Mouse (Mus musculus) adrenal gland (tissue): ENCODE results near the gene Erlec1.

Experiments
- intact Hi-C: fragments of 180-260 bp; cut with DNase I; formaldehyde crosslinking; loops from one replicate; pipeline ENCODE4 v1.15.1; 2025
- long read RNA-seq, 2 experiments: library from polyadenylated mRNA; unstranded; transcript quantifications; one replicate each; pipeline ENCODE4 v2.0.0; 2020; ENCODE audit warnings: borderline replicate concordance in 1 of 2; ENCODE audit not compliant: insufficient replicate concordance in 1 of 2

Gene Erlec1
- long read RNA-seq, experiment 1, transcript Erlec1-201 (14 exons, 2,532 nt): major isoform, 28 of 47 reads
- long read RNA-seq, experiment 1, partial matches to known transcripts: 8 of 47 reads
- long read RNA-seq, experiment 1, other reads (novel, unspliced or antisense): 11 of 47 reads
- long read RNA-seq, experiment 2, transcript Erlec1-201 (14 exons, 2,532 nt): major isoform, 15 of 28 reads
- long read RNA-seq, experiment 2, partial matches to known transcripts: 8 of 28 reads
- long read RNA-seq, experiment 2, other reads (novel, unspliced or antisense): 5 of 28 reads

DNA sequence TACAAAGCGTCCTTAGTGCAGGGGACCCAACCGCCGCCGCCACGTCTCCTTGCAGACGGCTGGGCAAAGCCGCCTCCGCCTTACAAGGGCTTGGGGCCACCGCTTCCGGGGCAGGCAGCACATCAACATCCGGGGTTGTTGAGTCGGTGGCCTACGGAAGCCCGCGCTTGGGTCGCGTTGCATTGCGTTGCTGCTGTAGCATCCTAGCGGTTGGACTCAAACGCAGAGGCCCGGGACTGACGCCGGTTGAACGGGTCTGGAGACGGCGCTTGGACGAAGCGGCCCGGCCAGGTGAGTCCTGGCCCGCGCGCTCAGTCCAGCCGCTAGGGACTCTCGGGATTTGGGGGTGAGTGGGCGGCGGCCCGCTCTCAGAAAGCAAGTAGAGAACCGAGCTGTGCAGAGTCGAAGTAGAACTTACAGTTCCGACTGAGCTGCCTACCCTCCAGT is at the start of gene Erlec1:
Gene Erlec1, minus strand, starts transcription at position 57 of the 447 bp plus-strand sequence.
- intact Hi-C loops: no loop called here

DNA sequence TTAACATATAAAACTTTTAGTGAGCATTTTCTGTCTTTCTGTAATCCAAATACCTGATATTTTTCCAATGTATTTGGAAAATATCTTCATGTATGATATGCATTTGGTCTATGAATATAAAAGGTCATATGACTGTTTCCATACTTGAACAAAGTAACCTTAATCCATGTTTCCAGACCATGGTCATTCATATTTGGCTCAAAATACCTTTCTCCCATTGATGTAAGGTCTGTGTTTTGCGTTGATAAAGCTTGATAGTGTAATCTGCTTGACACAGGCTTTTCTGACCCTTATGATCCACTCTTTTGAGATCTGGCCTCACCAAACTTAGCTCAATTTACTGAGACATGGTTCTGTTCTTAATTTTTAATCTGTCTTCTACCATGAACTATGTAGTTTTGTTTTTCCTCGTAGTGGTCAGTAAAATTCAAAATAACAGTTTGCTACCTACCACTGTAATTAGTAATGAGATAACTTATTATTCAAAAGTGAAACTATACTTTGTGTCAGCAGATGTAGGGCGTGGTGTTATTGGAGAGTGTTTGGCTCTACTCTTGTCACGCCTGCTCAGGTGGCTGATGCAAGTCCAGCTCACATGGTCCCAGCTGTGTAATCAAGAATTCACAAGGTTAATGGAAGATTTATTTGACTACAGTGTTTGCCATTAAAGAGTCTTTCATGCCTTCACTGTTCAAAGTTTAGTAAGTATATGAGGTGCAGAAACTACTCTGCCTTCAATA is 47.2 kb upstream of the Erlec1 start:
- intact Hi-C loops: no loop called here

- intact Hi-C loops: no loop called here
Observed at GRCm38 (mm10) chr11:31000028-31000427, 45.9 kb upstream of the Erlec1 start.

DNA sequence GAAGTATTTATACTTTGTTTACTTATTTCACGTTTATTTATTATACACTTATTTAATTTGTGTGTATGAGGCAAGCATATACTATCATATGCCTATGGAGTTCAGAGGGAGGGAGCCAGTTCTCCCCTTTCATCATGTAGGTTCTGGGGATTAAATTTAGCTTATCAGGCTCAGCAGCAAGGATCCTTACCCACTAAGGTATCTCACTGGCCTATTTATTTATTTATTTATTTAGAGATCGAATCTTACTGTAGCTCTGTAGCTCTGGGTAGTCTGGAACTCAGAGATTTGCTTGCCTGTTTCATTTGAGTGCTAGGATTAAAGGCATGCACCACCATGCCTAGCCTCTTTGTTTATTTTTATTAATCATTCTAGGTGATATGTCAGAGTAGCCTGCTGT is 44.6 kb upstream of the Erlec1 start:
- intact Hi-C loops: no loop called here

- intact Hi-C loops: no loop called here
Observed at GRCm38 (mm10) chr11:30998199-30998598, 44.1 kb upstream of the Erlec1 start.

GRCm38 (mm10) chr11:30996670-30997069 is 42.5 kb upstream of the Erlec1 start:
- intact Hi-C loops: no loop called here

DNA sequence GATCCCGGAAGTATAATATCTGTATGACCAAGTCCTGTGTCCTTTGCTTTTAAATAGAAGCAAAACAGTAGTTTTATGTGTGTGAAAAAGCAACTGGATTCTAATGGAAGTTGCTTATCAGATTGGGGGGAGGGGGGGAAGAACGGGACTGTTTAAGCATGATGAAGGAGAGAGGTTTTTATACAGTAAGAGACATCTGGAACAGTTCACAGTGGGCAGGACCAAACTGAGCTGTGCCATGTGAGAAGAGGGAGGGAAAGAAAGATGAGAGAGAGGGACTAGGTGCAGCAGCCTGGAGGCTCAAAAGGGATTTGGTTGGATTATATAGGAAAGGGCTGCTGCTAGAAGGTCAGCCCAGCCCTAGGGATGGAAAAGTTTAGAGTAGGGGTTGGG is 32.5 kb upstream of the Erlec1 start:
- intact Hi-C loops: no loop called here

- intact Hi-C loops: no loop called here
Observed at GRCm38 (mm10) chr11:30985877-30986624, 31.9 kb upstream of the Erlec1 start, which contains the start of gene Chac2. TSS of gene Chac2 (minus strand) at chr11:30986350.

DNA sequence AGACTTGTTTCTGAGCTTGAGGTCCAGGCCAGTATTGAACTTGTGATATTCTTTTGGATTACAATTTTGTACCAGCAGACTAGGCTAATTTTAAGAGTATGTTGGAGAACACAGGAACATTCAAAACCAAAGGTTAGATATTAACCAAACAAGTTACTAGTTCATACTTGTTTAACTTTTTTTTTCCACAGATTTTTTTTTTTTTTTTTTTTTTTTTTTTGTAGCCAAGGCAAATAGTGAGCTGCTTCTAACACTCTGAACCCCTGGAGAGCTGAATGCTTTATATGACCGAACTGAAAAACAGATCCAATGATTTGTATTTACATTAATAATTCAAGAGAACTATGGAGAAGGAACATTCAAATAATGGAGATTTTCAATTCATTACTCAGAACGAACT is 31.1 kb upstream of the Erlec1 start:
- intact Hi-C loops: no loop called here

DNA sequence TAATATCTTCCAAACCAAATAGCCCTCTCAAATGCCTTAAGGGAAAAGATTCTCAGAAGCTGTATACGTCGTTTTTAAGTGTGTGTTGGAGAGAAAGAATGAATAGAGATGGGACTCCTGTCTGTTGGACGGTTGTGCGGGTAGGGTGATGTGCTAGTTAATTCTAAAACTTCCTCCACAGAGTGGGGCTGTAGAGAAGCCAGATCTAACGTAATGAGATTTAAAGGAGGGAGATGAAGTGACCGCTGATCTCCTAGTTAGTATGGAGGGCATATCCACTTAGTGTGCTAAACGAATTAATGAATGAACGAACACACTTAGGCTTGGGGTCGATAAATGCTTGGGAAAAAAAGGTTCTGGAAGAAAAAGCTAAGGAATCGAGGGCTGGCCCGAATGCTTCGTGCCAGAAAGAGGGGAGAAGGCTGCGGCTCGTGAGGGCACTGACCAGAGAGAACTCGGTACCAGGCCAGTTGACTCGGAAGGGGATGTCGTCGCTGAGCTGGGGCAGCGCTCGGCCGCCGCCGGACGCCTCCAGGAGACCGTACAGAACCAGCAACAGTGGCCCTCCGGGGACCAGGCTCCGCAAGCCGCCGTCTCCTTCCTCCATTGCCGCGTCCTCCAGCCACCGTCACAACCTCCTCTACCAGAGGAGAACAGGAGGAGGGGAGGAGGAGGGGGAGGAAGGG is 523 bp downstream of the Erlec1 start:
- intact Hi-C loops: no loop called here

GRCm38 (mm10) chr11:30952829-30953228 is 1.3 kb downstream of the Erlec1 start:
- intact Hi-C loops: no loop called here

DNA sequence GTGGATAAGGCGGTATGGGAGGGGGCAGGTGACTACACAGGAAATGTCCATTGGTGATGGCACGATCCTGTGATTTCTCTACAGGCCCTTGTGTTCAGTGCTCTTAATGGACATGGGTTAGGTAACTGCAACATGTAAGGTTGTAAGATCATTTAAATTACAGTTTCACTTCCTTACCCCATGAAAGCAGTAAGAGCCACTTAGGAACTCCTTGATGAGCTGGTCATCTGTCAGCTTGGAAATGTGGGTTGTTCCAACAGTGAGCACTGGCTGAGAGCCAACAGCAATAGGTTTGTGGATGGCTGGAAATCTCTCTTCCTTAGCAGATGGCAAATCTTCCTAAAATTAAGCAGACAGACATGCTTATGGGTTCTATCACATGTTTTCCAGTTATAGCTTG is 10.6 kb downstream of the Erlec1 start:
- intact Hi-C loops: no loop called here

- intact Hi-C loops: no loop called here
Observed at GRCm38 (mm10) chr11:30928498-30928897, 25.6 kb downstream of the Erlec1 start.

GRCm38 (mm10) chr11:30928079-30928478 is 26.1 kb downstream of the Erlec1 start:
- intact Hi-C loops: no loop called here

DNA sequence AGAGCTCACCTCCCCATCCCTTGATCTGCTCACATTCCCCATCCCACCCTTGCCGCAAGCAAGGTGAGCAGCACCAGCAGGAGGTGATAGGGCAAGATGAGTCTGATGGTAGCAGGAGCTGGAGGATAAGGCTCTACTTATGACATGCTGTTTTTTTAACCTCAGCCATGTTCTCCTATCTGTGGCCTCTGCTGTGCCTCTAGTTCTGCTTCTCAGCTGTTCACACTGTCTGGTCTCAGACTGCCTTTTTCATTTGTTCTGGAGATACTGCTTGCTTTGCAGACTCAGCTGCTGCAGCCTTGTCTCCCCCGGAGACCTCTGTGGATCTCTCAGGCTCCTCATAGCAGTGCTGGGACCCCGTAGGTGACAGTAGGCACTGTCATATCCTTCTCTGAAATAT is 30.9 kb downstream of the Erlec1 start:
- intact Hi-C loops: no loop called here

- intact Hi-C loops: no loop called here
Observed at GRCm38 (mm10) chr11:30920641-30921040, 33.5 kb downstream of the Erlec1 start.

GRCm38 (mm10) chr11:30912311-30912710 is 41.8 kb downstream of the Erlec1 start:
- intact Hi-C loops: no loop called here

DNA sequence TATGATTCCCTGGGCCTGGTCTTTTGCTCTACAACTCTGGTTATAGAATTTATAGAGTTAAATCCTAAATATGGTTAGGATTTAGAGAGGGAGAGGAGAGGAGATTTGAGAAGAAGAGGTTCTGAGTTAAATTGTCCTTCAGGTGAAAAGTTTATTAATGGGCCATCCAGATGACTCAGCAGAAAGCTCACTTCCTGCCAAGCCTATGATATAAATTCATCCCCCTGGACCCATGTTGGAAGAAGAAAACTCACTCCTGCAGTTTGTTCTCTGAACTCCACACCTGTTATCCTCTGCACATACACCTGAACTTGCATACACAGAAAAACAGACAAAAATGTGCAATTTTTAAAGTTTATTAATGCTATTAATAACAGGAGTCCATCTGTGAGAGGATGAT is 54.8 kb downstream of the Erlec1 start:
- intact Hi-C loops: no loop called here

DNA sequence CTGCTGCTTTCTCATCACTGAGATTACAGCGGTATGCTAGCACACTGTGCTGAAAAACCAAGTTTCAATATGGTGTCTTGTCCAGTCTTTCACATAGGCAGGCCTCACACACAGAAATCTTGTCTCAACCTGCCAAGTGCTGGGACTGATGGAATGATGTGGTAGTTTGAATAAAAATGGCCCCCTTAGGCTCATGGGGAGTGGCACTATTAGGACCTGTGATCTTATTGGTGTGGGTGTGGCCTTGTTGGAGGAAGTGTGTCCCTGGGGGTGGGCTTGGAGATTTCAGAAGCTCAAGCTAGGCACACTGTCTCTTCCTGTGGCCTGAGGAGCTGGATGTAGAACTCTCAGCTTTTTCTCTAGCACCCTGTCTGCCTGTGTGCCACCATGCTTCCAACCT is 57.9 kb downstream of the Erlec1 start:
- intact Hi-C loops: no loop called here

GRCm38 (mm10) chr11:30888153-30888552 is 66.0 kb downstream of the Erlec1 start:
- intact Hi-C loops: no loop called here

- intact Hi-C loops: no loop called here
Observed at GRCm38 (mm10) chr11:30885171-30885871, 68.8 kb downstream of the Erlec1 start, which contains the start of the genes Gpr75 and Asb3. TSS of gene Gpr75 (plus strand) at chr11:30885358. TSS of gene Asb3 (plus strand) at chr11:30885416.
